Mouse (Mus musculus): ENCODE measurements around the gene Mast3. TPM values are rescaled to one million over a fixed set of nuclear protein-coding genes. Genes with fewer than 3 reads are reported as not detected.

Mast3 gene
- polyA plus RNA-seq, 2 experiments, result 14.4 to 37.2 TPM

GRCm38 (mm10) chr8:70767503-70767902, 37.4 kb downstream of the Mast3 start:
- peaks cover 15% of the 10 kb centered on the region; the same call in 1 of the 2 replicates for H3K4me1 ChIP-seq (ENCODE audit: control insufficient read depth, insufficient read depth, low read length)
- H3K4me3 ChIP-seq (replicated peaks; ENCODE audit: low read length), result no peak overlapping the region
- WGBS, result 81% methylated on average over 6 of the region's 6 CpGs
- no peak for TF ChIP-seq POLR2A (IDR thresholded peaks at IDR 0.05; ENCODE audit: borderline replicate concordance, extremely low read depth, insufficient read depth, insufficient read length)
- peaks cover 41% of the 10 kb centered on the region for H3K36me3 ChIP-seq (ENCODE audit: control insufficient read depth, insufficient read depth, low read length)
- DNase-seq (ENCODE audit: low spot score) (no peak), ATAC-seq (ENCODE audit: low FRiP score, low read depth) (no peak)
- no peak overlapping the region for H3K27ac ChIP-seq (replicated peaks; ENCODE audit: low read depth, low read length)
- H3K9me3 ChIP-seq (ENCODE audit: control insufficient read depth, low read length), result no peaks in the 10 kb centered on the region
- H3K4me2 ChIP-seq (replicated peaks; ENCODE audit: low read depth, low read length, severe bottlenecking), result no peak overlapping the region
- H3K9ac ChIP-seq (ENCODE audit: low read depth, low read length, severe bottlenecking), result no peak overlapping the region
- no peaks in the 10 kb centered on the region for H3K27me3 ChIP-seq (ENCODE audit: control insufficient read depth, insufficient read depth, low read length)

GRCm38 (mm10) chr8:70766571-70767440, 38.0 kb downstream of the Mast3 start:
- Histone ChIP-seq H3K4me1 (ENCODE audit: control insufficient read depth, insufficient read depth, low read length) (peaks cover 15% of the 10 kb centered on the region; the same call in 1 of the 2 replicates), H3K9me3 (ENCODE audit: control insufficient read depth, low read length) (no peaks in the 10 kb centered on the region), H3K27me3 (ENCODE audit: control insufficient read depth, insufficient read depth, low read length) (no peaks in the 10 kb centered on the region), H3K36me3 (ENCODE audit: control insufficient read depth, insufficient read depth, low read length) (peaks cover 35% of the 10 kb centered on the region), H3K27ac (replicated peaks; ENCODE audit: low read depth, low read length) (no peak overlapping the region), H3K9ac (ENCODE audit: low read depth, low read length, severe bottlenecking) (peak overlapping the region; percentile 55), H3K4me2 (replicated peaks; ENCODE audit: low read depth, low read length, severe bottlenecking) (peak overlapping the region; percentile 88), H3K4me3 (replicated peaks; ENCODE audit: low read length) (peak overlapping the region; percentile 44)
- DNase-seq (ENCODE audit: low spot score) (peak; percentile 79), ATAC-seq (ENCODE audit: low FRiP score, low read depth) (peak; percentile 53)
- 0 out of 2 replicates have a peak, but pooled peaks have one; percentile 39 for TF ChIP-seq POLR2A (IDR thresholded peaks at IDR 0.05; ENCODE audit: borderline replicate concordance, extremely low read depth, insufficient read depth, insufficient read length)
- 7% methylated on average over 21 of the region's 21 CpGs for WGBS

GRCm38 (mm10) chr8:70765838-70766570, 38.9 kb downstream of the Mast3 start:
- Histone ChIP-seq H3K4me3 (replicated peaks; ENCODE audit: low read length) (peak overlapping the region; percentile 44), H3K27ac (replicated peaks; ENCODE audit: low read depth, low read length) (no peak overlapping the region), H3K9ac (ENCODE audit: low read depth, low read length, severe bottlenecking) (peak overlapping the region; percentile 55), H3K9me3 (ENCODE audit: control insufficient read depth, low read length) (no peaks in the 10 kb centered on the region), H3K4me2 (replicated peaks; ENCODE audit: low read depth, low read length, severe bottlenecking) (peak overlapping the region; percentile 88), H3K4me1 (ENCODE audit: control insufficient read depth, insufficient read depth, low read length) (peaks cover 15% of the 10 kb centered on the region; the same call in 1 of the 2 replicates), H3K27me3 (ENCODE audit: control insufficient read depth, insufficient read depth, low read length) (no peaks in the 10 kb centered on the region), H3K36me3 (ENCODE audit: control insufficient read depth, insufficient read depth, low read length) (peaks cover 26% of the 10 kb centered on the region)
- DNase-seq (ENCODE audit: low spot score), result no peak
- WGBS, result 1% methylated on average over 34 of the region's 34 CpGs
- no peak for TF ChIP-seq POLR2A (IDR thresholded peaks at IDR 0.05; ENCODE audit: borderline replicate concordance, extremely low read depth, insufficient read depth, insufficient read length)
- no peak for ATAC-seq (ENCODE audit: low FRiP score, low read depth)

GRCm38 (mm10) chr8:70765329-70765728, 39.5 kb downstream of the Mast3 start:
- Histone ChIP-seq H3K9ac (ENCODE audit: low read depth, low read length, severe bottlenecking) (peak overlapping the region; percentile 55), H3K36me3 (ENCODE audit: control insufficient read depth, insufficient read depth, low read length) (peaks cover 20% of the 10 kb centered on the region), H3K4me1 (ENCODE audit: control insufficient read depth, insufficient read depth, low read length) (peaks cover 16% of the 10 kb centered on the region), H3K27me3 (ENCODE audit: control insufficient read depth, insufficient read depth, low read length) (no peaks in the 10 kb centered on the region), H3K9me3 (ENCODE audit: control insufficient read depth, low read length) (no peaks in the 10 kb centered on the region), H3K27ac (replicated peaks; ENCODE audit: low read depth, low read length) (no peak overlapping the region), H3K4me3 (replicated peaks; ENCODE audit: low read length) (peak overlapping the region; percentile 44; the same call in 1 of the 2 replicates), H3K4me2 (replicated peaks; ENCODE audit: low read depth, low read length, severe bottlenecking) (peak overlapping the region; percentile 88)
- ATAC-seq (ENCODE audit: low FRiP score, low read depth), result no peak
- TF ChIP-seq POLR2A (IDR thresholded peaks at IDR 0.05; ENCODE audit: borderline replicate concordance, extremely low read depth, insufficient read depth, insufficient read length), result no peak
- WGBS, result 84% methylated on average over 9 of the region's 9 CpGs
- DNase-seq (ENCODE audit: low spot score), result no peak

- Histone ChIP-seq H3K27ac (replicated peaks; ENCODE audit: low read depth, low read length) (no peak overlapping the region), H3K4me2 (replicated peaks; ENCODE audit: low read depth, low read length, severe bottlenecking) (no peak overlapping the region), H3K9ac (ENCODE audit: low read depth, low read length, severe bottlenecking) (no peak overlapping the region), H3K4me3 (replicated peaks; ENCODE audit: low read length) (no peak overlapping the region), H3K9me3 (ENCODE audit: control insufficient read depth, low read length) (no peaks in the 10 kb centered on the region), H3K36me3 (ENCODE audit: control insufficient read depth, insufficient read depth, low read length) (peaks cover 13% of the 10 kb centered on the region), H3K27me3 (ENCODE audit: control insufficient read depth, insufficient read depth, low read length) (no peaks in the 10 kb centered on the region), H3K4me1 (ENCODE audit: control insufficient read depth, insufficient read depth, low read length) (peaks cover 22% of the 10 kb centered on the region)
- TF ChIP-seq POLR2A (IDR thresholded peaks at IDR 0.05; ENCODE audit: borderline replicate concordance, extremely low read depth, insufficient read depth, insufficient read length), result no peak
- WGBS, result 92% methylated on average over 13 of the region's 13 CpGs
- no peak for DNase-seq (ENCODE audit: low spot score)
- no peak for ATAC-seq (ENCODE audit: low FRiP score, low read depth)
These were observed 40.2 kb downstream of the Mast3 start for GRCm38 (mm10) chr8:70764676-70765075.

All from limb, embryonic 14.5 days (tissue).